Mouse (Mus musculus): ENCODE measurements around the gene Irf2bp1.

Gene Irf2bp1

GRCm38 (mm10) chr7:19029084-19029653 lies 25.3 kb downstream of the Irf2bp1 start:
- DNase-seq = no peak

GRCm38 (mm10) chr7:19031641-19032040 lies 27.8 kb downstream of the Irf2bp1 start:
- no peak for DNase-seq

GRCm38 (mm10) chr7:19044616-19045015 lies 40.8 kb downstream of the Irf2bp1 start:
- no peak for DNase-seq

GRCm38 (mm10) chr7:19046286-19047069 lies 42.6 kb downstream of the Irf2bp1 start:
- DNase-seq = no peak

GRCm38 (mm10) chr7:19048006-19048527 lies 44.2 kb downstream of the Irf2bp1 start:
- no peak for DNase-seq

- DNase-seq = no peak
Observed at GRCm38 (mm10) chr7:19049252-19049651, 45.4 kb downstream of the Irf2bp1 start.

GRCm38 (mm10) chr7:19050172-19050571 lies 46.3 kb downstream of the Irf2bp1 start:
- peak; percentile 66 for DNase-seq

GRCm38 (mm10) chr7:19051161-19051560 lies 47.3 kb downstream of the Irf2bp1 start:
- DNase-seq = no peak

GRCm38 (mm10) chr7:19052345-19053135 lies 48.7 kb downstream of the Irf2bp1 start:
- DNase-seq = peak; percentile 79

GRCm38 (mm10) chr7:19053136-19053532 lies 49.3 kb downstream of the Irf2bp1 start:
- DNase-seq = no peak

GRCm38 (mm10) chr7:19054047-19054776 lies 50.4 kb downstream of the Irf2bp1 start, which contains the start of gene Rsph6a:
Gene Rsph6a, plus strand, starts transcription at chr7:19054690.
- DNase-seq = peak; percentile 30

GRCm38 (mm10) chr7:19054777-19055076 lies 50.9 kb downstream of the Irf2bp1 start:
- DNase-seq = no peak

GRCm38 (mm10) chr7:19055108-19055507 lies 51.3 kb downstream of the Irf2bp1 start:
- DNase-seq = no peak
